13 mouse cellular contexts compared by ENCODE assay signal in genomic region chr13:111232416-111232815, GRCm38 (mm10). TPM values are rescaled to one million over a fixed set of nuclear protein-coding genes. Genes with fewer than 3 reads are reported as not detected.
DNase-seq lines count a peak whose midpoint lies in the region; ATAC-seq and TF ChIP-seq lines count a peak whose summit lies in the region.
"Had no signal": no experiment of that assay in that cellular context is flagged by ENCODE, and none has a peak within 500 bp of the region (broad histone marks: within the 10 kb centered on the region; RNA-seq: fewer than 3 reads in every experiment).

No protein-coding gene starts in this region.

- H3K36me3 ChIP-seq in hindbrain, postnatal 0 days (ENCODE audit: insufficient read depth, low read length), result no peaks in the 10 kb centered on the region
- H3K36me3 ChIP-seq in hindbrain, embryonic 16.5 days (ENCODE audit: control insufficient read depth, insufficient read depth, low read length), result no peaks in the 10 kb centered on the region
- H3K36me3 ChIP-seq in forebrain, postnatal 0 days (ENCODE audit: insufficient read depth), result no peaks in the 10 kb centered on the region
- no peaks in the 10 kb centered on the region for H3K36me3 ChIP-seq in intestine, embryonic 15.5 days
- H3K36me3 ChIP-seq in lung, postnatal 0 days (ENCODE audit: insufficient read depth, low read length), result no peaks in the 10 kb centered on the region
- H3K36me3 ChIP-seq: heart, embryonic 13.5 days; liver, embryonic 12.5 days had no signal

- no peaks in the 10 kb centered on the region for H3K9me3 ChIP-seq in hindbrain, postnatal 0 days (ENCODE audit: low read length)
- no peaks in the 10 kb centered on the region for H3K9me3 ChIP-seq in hindbrain, embryonic 16.5 days (ENCODE audit: control insufficient read depth, low read length)
- no peaks in the 10 kb centered on the region for H3K9me3 ChIP-seq in forebrain, postnatal 0 days (ENCODE audit: low read length)
- H3K9me3 ChIP-seq in intestine, embryonic 15.5 days, result no peaks in the 10 kb centered on the region
- no peaks in the 10 kb centered on the region for H3K9me3 ChIP-seq in lung, postnatal 0 days (ENCODE audit: low read length)
- H3K9me3 ChIP-seq: liver, embryonic 12.5 days had no signal

- H3K4me3 ChIP-seq in hindbrain, postnatal 0 days (ENCODE audit: low read length), result no peak overlapping the region
- no peak overlapping the region for H3K4me3 ChIP-seq in hindbrain, embryonic 16.5 days (ENCODE audit: low read length)
- no peak overlapping the region for H3K4me3 ChIP-seq in forebrain, postnatal 0 days (ENCODE audit: low read depth, low read length)
- no peak overlapping the region for H3K4me3 ChIP-seq in intestine, embryonic 15.5 days (replicated peaks)
- no peak overlapping the region for H3K4me3 ChIP-seq in lung, postnatal 0 days (ENCODE audit: low read depth, low read length)
- H3K4me3 ChIP-seq: heart, embryonic 13.5 days; liver, embryonic 12.5 days had no signal

- no peak for TF ChIP-seq EP300 in lung, postnatal 0 days (IDR thresholded peaks at IDR 0.05)

- H3K4me2 ChIP-seq in hindbrain, postnatal 0 days (ENCODE audit: low read depth, low read length), result no peak overlapping the region
- H3K4me2 ChIP-seq in hindbrain, embryonic 16.5 days (ENCODE audit: low read length), result no peak overlapping the region
- H3K4me2 ChIP-seq in forebrain, postnatal 0 days (ENCODE audit: low read depth), result no peak overlapping the region
- no peak overlapping the region for H3K4me2 ChIP-seq in intestine, embryonic 15.5 days (replicated peaks)
- no peak overlapping the region for H3K4me2 ChIP-seq in lung, postnatal 0 days (replicated peaks; ENCODE audit: low read depth, low read length)
- H3K4me2 ChIP-seq: heart, embryonic 13.5 days; liver, embryonic 12.5 days had no signal

- peak; percentile 28 for DNase-seq in hindbrain, postnatal 0 days (ENCODE audit: low spot score)
- DNase-seq in MN1 (ENCODE audit: low spot score), result peak; percentile 11
- DNase-seq in cerebellum, adult 8-10 months, result peak; percentile 35
- no peak for DNase-seq in forebrain, postnatal 0 days
- no peak for DNase-seq in adrenal gland, adult (ENCODE audit: inconsistent age in 2 of 2, low spot score in 1 of 2)
- DNase-seq in lung, postnatal 0 days (ENCODE audit: low spot score), result no peak

- no peak overlapping the region for H3K9ac ChIP-seq in hindbrain, postnatal 0 days (replicated peaks; ENCODE audit: low read length)
- H3K9ac ChIP-seq in hindbrain, embryonic 16.5 days (ENCODE audit: low read depth, low read length), result no peak overlapping the region
- no peak overlapping the region for H3K9ac ChIP-seq in forebrain, postnatal 0 days
- no peak overlapping the region for H3K9ac ChIP-seq in intestine, embryonic 15.5 days
- no peak overlapping the region for H3K9ac ChIP-seq in lung, postnatal 0 days (replicated peaks; ENCODE audit: low read depth)
- H3K9ac ChIP-seq: heart, embryonic 13.5 days; liver, embryonic 12.5 days had no signal

- H3K27me3 ChIP-seq in hindbrain, postnatal 0 days (ENCODE audit: insufficient read depth, low read length), result no peaks in the 10 kb centered on the region
- H3K27me3 ChIP-seq in hindbrain, embryonic 16.5 days (replicated peaks; ENCODE audit: control insufficient read depth, insufficient read depth, low read length), result no peaks in the 10 kb centered on the region
- H3K27me3 ChIP-seq in forebrain, postnatal 0 days (ENCODE audit: insufficient read depth, low read length), result no peaks in the 10 kb centered on the region
- H3K27me3 ChIP-seq in intestine, embryonic 15.5 days (replicated peaks), result no peaks in the 10 kb centered on the region
- no peaks in the 10 kb centered on the region for H3K27me3 ChIP-seq in lung, postnatal 0 days (replicated peaks; ENCODE audit: insufficient read depth, low read length)
- H3K27me3 ChIP-seq: heart, embryonic 13.5 days had no signal

- no peak for ATAC-seq in hindbrain, postnatal 0 days
- no peak for ATAC-seq in hindbrain, embryonic 16.5 days
- peak; percentile 36; the same call in 1 of the 2 replicates for ATAC-seq in forebrain, postnatal 0 days
- ATAC-seq in intestine, embryonic 15.5 days, result no peak
- no peak for ATAC-seq in lung, postnatal 0 days
- ATAC-seq: liver, embryonic 12.5 days had no signal

- no peaks in the 10 kb centered on the region for H3K4me1 ChIP-seq in hindbrain, postnatal 0 days (ENCODE audit: insufficient read depth, low read length)
- H3K4me1 ChIP-seq in hindbrain, embryonic 16.5 days (ENCODE audit: control insufficient read depth, insufficient read depth, low read depth, low read length), result no peaks in the 10 kb centered on the region; the same call in 1 of the 2 replicates
- 0 out of 2 replicates have a peak, but pooled peaks cover 4% of the 10 kb centered on the region for H3K4me1 ChIP-seq in forebrain, postnatal 0 days (ENCODE audit: insufficient read depth)
- no peaks in the 10 kb centered on the region for H3K4me1 ChIP-seq in intestine, embryonic 15.5 days (replicated peaks)
- peaks cover 11% of the 10 kb centered on the region; the same call in 1 of the 2 replicates for H3K4me1 ChIP-seq in lung, postnatal 0 days (ENCODE audit: insufficient read depth, low read depth, low read length)

- H3K27ac ChIP-seq in hindbrain, postnatal 0 days, result no peak overlapping the region
- no peak overlapping the region for H3K27ac ChIP-seq in hindbrain, embryonic 16.5 days (ENCODE audit: low read depth, low read length)
- no peak overlapping the region for H3K27ac ChIP-seq in forebrain, postnatal 0 days (ENCODE audit: low read depth, low read length)
- no peak overlapping the region for H3K27ac ChIP-seq in intestine, embryonic 15.5 days
- no peak overlapping the region for H3K27ac ChIP-seq in lung, postnatal 0 days (ENCODE audit: low read length)
- H3K27ac ChIP-seq: heart, embryonic 13.5 days; kidney, postnatal 0 days; liver, embryonic 12.5 days had no signal

- TF ChIP-seq CTCF in hindbrain, postnatal 0 days (IDR thresholded peaks at IDR 0.05; ENCODE audit: low read depth), result no peak
- TF ChIP-seq CTCF in forebrain, postnatal 0 days (IDR thresholded peaks at IDR 0.05; ENCODE audit: low read depth), result no peak
- no peak for TF ChIP-seq CTCF in lung, postnatal 0 days (IDR thresholded peaks at IDR 0.05)

- WGBS in hindbrain, postnatal 0 days, result 33% methylated on average over 7 of the region's 7 CpGs
- WGBS in hindbrain, embryonic 16.5 days, result 45% methylated on average over 7 of the region's 7 CpGs
- WGBS in forebrain, postnatal 0 days, result 23% methylated on average over 7 of the region's 7 CpGs
- 86% methylated on average over 7 of the region's 7 CpGs for WGBS in intestine, embryonic 15.5 days
- WGBS in lung, postnatal 0 days, result 85% methylated on average over 7 of the region's 7 CpGs

RNA-seq across cellular contexts. Expression of gene Actbl2, which starts 22.4 kb away (rescaled TPM):
- 0.05 TPM in 1 of 2 replicates, not detected in the other for total RNA-seq in hindbrain, postnatal 0 days (2014; rRNA removed)
- polyA plus RNA-seq in hindbrain, postnatal 0 days (2015; fragmentation: Nextera tagmentation; extraction: Ambion mirVana), result 0.06 TPM in 1 of 2 replicates, not detected in the other
- polyA plus RNA-seq in hindbrain, embryonic 16.5 days (2015; fragmentation: Nextera tagmentation; extraction: Ambion mirVana), result 0.05 TPM in 1 of 2 replicates, not detected in the other
- 0.08 TPM in 1 of 2 replicates, not detected in the other for total RNA-seq in forebrain, postnatal 0 days (2014; rRNA removed)
- not detected in 2 replicates for polyA plus RNA-seq in forebrain, postnatal 0 days (2015; fragmentation: Nextera tagmentation; extraction: Ambion mirVana)
- not detected in 2 replicates for polyA plus RNA-seq in intestine, embryonic 15.5 days (2015; fragmentation: Nextera tagmentation; extraction: Ambion mirVana)
- polyA plus RNA-seq in lung, postnatal 0 days (2015; fragmentation: Nextera tagmentation; extraction: Ambion mirVana), result not detected in 2 replicates
- total RNA-seq: layer of hippocampus, postnatal 14 days had no signal
- polyA plus RNA-seq: heart, embryonic 13.5 days; kidney, postnatal 0 days; liver, embryonic 12.5 days; small intestine, adult 2 months had no signal

Comparison
In these comparisons a context has a peak if more than half of its experiments do, and no peak if none do; other contexts are left out.
1. DNase-seq: peak in hindbrain, postnatal 0 days (single experiment), MN1 (single experiment) and cerebellum, adult 8-10 months (single experiment); none in forebrain, postnatal 0 days (single experiment), adrenal gland, adult (0 of 2) and lung, postnatal 0 days (single experiment).